Mouse (Mus musculus) brain, embryonic 14.5 days (tissue): ENCODE data around the gene Gm9195.

ENCODE experiments used
- CTCF ChIP-seq: fragments of 200-500 bp; IDR thresholded peaks from 2 replicates; pipeline ENCODE4 v1.5.1; 2012; ENCODE audit warnings: inconsistent platforms, mild to moderate bottlenecking, moderate library complexity, borderline replicate concordance; ENCODE audit not compliant: insufficient read depth, insufficient read length; ENCODE audit errors: extremely low read depth
- POLR2A ChIP-seq: fragments of 200-500 bp; IDR thresholded peaks from 2 replicates; pipeline ENCODE4 v1.6.1; 2012; ENCODE audit warnings: mild to moderate bottlenecking, inconsistent platforms, borderline replicate concordance; ENCODE audit not compliant: poor library complexity, insufficient read depth, insufficient read length, severe bottlenecking; ENCODE audit errors: extremely low read depth

- TF ChIP-seq POLR2A (no peak), CTCF (no peak)
Observed at GRCm38 (mm10) chr14:72506723-72507420, 15.2 kb upstream of the Gm9195 start.
